Mouse (Mus musculus): ENCODE measurements at regions not wholly inside any gene's neighbourhood (a gene's known extent, or its start where the extent isn't known, plus 50 kb on each side); places are given as distances from the start of the nearest gene placed in this dataset.
"Not testable (repeated sequence)": the region's sequence is repeated elsewhere in the genome, so short reads cannot be mapped to it uniquely, and the experiment has no call there.

DNA sequence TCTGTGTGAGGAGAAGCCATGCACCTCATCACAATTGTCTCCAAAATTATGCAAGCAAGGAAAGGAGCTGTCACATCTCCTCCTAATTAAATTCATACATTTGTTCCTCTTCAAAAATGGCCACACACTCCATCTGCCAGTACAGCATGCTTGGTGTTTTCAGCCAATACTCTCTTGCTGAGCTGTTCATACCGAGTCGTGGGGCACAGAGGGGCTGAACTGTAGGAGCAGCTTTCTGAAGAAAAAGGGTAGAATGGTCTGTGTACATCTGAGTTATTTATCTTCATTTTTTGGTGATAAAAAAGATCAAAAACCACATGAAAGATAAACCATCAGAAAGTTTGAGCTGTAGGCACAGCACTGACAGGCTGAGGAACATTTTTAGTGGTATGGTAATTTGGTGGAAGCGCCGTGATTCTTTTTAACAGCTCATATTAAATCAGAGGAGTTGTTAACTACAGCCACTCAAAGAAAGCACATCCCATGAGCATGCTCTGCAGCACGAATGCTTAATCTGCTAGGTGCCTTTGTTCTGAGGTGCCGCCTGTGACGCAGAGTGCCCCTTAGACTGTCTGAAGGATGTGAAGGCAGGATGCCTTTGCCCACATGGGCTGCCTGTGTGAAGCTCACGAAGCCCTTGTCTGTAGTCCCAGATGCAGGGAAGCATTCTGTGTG lies 573.8 kb downstream of the Dcdc2c start:
- no peak for DNase-seq (ENCODE audit: extremely low read depth, insufficient read length, low spot score)

DNA sequence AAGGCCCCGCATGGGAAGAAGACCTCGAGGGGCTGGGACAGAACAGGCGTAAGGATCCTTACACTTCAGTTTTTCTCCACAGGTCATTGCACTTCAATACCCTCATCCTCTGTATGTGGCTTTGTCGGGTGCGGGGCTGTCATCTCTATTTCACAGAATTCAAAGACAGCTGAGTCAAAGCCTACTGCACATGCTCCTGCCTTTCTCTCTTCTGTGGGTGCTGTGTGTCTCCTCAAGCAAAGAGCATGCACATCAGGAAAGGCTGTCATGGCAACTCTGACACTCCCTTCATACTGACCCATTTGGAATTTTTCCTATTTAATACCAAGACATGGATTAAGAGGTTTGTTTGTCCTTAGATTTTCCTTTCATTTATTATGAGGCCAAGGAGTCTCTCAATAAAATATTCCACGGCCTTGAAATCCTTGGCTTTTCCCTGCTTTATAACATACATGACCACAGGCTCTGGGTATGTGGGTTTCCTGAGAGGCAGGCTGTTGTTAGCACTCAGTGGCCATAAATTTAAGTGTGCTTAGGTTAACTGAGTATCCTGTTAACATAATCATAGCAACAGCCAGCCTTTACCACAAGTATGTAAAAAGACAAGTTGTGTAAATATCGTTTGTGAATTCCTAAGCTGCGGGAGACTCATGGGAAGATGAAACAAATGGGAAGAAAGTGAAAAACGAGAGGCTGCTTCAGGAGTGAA lies 574.5 kb downstream of the Dcdc2c start:
- DNase-seq (ENCODE audit: extremely low read depth, insufficient read length, low spot score): no peak

DNA sequence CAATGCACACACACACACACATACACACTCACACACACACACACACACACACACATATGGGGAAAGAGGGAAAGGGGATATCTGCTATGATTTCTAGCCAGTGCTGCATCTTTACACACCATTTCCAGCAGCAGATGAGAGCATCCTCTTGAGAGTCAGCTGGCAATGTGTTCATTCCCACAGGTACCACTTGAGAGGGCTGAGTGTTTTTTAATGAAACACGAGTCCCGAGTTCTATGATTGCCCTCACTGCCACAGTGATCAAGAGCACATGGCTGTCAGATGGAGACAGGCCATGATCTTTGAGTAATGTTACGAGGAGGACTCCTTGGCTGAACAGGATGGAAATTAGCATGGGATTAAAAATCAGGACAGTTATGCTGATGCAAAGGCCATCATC lies 589.3 kb downstream of the Dcdc2c start:
- DNase-seq (ENCODE audit: extremely low read depth, insufficient read length, low spot score): no peak

DNA sequence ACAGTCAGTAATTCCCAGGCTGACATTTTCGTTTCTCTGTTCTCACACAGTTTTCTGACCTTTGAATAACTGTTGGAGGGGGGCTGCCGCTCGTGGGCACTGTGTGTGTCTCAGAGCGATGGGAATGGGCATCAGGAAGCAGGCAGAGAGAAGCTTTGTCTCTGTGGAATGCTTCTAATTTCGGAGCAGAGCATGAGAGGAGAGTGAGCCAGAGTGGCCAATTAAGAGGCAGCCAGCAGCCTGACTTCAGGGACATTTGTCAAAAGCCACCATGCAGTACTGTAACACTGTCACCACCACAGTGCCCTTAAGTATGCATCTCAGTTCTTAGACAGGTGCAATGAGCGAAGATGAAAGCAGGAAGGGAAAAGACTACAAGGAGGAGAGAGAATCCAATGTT lies 592.1 kb downstream of the Dcdc2c start:
- DNase-seq (ENCODE audit: extremely low read depth, insufficient read length, low spot score): no peak

DNA sequence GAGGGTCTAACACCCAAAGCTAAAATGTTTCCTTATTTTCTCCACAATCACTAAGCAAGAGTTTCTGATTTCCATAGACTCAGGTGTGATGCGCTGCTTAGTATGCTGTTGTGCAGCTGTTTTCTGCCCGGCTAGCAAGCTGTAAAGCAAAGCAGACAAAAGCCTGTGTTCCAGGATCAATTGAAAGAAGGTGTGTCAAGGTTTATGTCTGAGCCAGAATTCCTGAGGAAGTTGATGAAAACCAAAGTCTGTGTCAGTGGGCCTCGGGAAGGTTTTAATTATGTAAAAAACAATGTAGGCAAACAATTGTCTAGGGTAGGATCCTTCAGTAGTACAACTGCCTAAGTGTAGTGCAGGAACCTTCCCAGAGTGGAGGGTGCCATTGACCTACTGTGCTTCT lies 604.6 kb downstream of the Dcdc2c start:
- DNase-seq (ENCODE audit: extremely low read depth, insufficient read length, low spot score): no peak

DNA sequence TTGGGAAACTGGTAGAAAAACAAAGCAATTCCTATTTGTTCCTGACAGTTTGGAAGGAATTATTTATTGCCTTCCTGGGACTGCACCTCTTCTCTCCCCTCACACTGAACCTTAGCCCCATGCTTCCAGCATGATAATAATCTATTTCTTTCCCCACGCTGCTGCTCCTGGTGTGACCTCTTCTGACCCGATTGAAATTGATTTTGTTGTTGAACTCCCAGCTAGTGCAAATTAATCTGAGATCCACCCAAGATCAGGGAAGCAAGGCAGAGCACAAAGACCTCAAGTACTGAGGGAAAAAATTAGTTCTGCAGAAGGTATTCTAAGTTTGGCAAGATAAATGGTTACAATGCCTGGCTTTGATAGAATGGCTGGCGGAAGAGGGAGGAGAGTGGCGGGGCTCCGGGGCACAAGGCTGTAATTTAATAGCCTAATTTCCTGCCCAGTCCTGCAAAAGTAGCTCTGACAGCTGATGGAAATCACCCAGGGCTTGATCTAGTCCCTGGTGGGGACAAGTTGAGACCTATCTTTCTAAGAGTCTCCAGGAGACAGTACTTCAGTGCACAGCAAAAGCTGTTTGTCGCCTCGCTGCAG lies 604.6 kb upstream of the Sox11 start:
- no peak for DNase-seq (ENCODE audit: extremely low read depth, insufficient read length, low spot score)

DNA sequence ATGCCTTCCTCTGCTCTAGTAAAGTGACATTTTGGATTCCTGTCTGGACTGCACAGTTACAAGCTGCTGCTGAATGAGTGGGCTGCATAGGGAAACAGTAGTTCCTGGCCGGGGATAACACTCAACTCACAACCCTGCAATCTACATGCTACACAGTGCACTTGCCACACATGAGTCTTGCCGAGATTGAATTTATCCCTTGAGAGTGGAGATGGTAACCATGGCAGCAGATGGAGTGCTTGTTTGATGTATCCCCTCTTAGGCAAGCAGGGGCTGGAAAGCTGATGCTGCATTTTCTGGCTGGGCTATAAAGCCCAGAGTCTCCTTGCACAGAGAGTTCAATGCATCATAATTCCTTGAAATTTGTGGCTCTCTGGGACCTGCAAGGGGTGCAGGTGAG lies 603.0 kb upstream of the Sox11 start:
- DNase-seq (ENCODE audit: extremely low read depth, insufficient read length, low spot score): no peak

GRCm38 (mm10) chr12:27941053-27941452 lies 598.7 kb upstream of the Sox11 start:
- DNase-seq (ENCODE audit: extremely low read depth, insufficient read length, low spot score): no peak

GRCm38 (mm10) chr12:27932382-27933140 lies 590.2 kb upstream of the Sox11 start:
- no peak for DNase-seq (ENCODE audit: extremely low read depth, insufficient read length, low spot score)

GRCm38 (mm10) chr12:27928366-27928963 lies 586.1 kb upstream of the Sox11 start:
- DNase-seq (ENCODE audit: extremely low read depth, insufficient read length, low spot score): no peak

DNA sequence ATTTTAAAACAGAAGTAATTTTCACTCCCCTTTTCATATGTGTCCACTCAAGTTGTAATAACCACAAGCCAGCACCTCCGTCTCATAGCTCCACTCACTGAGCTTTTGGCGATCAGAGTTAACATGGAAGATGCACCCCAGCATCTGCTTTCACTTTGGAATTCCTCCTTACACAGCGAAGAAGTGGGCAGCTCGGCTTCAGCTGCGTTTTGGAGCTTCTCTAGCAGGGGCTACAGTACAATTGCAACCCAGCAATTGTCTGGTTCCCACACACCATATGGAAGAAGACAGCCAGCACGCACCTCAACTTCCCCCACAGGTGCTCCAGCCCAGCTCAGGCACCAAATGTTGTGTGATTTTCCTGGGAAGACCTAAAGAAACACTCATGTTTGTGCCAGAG lies 584.4 kb upstream of the Sox11 start:
- no peak for DNase-seq (ENCODE audit: extremely low read depth, insufficient read length, low spot score)

- no peak for DNase-seq (ENCODE audit: extremely low read depth, insufficient read length, low spot score)
These were observed 578.2 kb upstream of the Sox11 start for GRCm38 (mm10) chr12:27920607-27921006.

GRCm38 (mm10) chr12:27916401-27916920 lies 574.1 kb upstream of the Sox11 start:
- DNase-seq (ENCODE audit: extremely low read depth, insufficient read length, low spot score): no peak

GRCm38 (mm10) chr12:27909417-27910100 lies 567.2 kb upstream of the Sox11 start:
- no peak for DNase-seq (ENCODE audit: extremely low read depth, insufficient read length, low spot score)

DNA sequence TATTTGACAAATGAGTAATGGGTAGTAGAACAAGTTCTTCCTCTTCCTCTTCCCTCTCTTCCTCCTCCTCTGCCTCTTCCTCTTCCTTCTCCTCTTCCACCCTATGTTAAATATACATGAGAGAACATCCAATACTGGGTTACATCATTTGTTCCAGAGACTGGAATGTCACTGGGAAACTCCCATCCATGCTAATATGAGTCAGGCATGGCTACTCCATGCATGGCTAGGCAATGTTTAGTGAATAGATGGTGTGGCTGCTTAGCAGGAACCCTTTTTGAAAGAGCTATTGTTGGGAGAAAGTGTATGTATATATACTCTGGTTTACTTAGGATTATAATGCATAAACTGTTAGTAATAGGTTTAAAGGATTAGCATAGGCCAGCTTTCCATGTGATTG lies 554.3 kb upstream of the Sox11 start:
- not testable (repeated sequence) for DNase-seq (ENCODE audit: extremely low read depth, insufficient read length, low spot score)

GRCm38 (mm10) chr12:27881720-27882119 lies 539.3 kb upstream of the Sox11 start:
- DNase-seq (ENCODE audit: extremely low read depth, insufficient read length, low spot score): no peak

GRCm38 (mm10) chr12:27866421-27866820 lies 524.0 kb upstream of the Sox11 start:
- DNase-seq (ENCODE audit: extremely low read depth, insufficient read length, low spot score): no peak

DNA sequence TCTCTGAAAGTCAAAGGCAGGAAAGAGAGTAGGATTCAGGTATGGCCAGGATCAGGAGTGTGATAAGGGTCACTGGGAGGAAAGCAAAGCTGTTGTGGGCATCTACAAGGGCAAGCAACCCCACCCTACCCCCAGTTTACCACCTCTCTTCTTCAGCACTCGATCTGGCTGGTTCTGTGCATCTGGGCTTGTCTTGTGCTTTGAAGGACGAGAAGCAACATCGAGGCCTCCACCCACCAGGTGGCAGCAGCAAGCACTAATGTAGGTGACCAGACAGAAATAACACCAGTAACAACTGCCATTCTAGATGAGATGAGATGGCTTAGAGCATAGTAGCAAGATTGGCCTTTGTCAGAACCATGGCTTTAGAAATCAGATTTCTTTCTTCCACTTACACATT lies 507.2 kb upstream of the Sox11 start:
- DNase-seq (ENCODE audit: extremely low read depth, insufficient read length, low spot score): no peak

GRCm38 (mm10) chr12:27849099-27849498 lies 506.7 kb upstream of the Sox11 start:
- no peak for DNase-seq (ENCODE audit: extremely low read depth, insufficient read length, low spot score)

GRCm38 (mm10) chr12:27848141-27848540 lies 505.8 kb upstream of the Sox11 start:
- no peak for DNase-seq (ENCODE audit: extremely low read depth, insufficient read length, low spot score)
